ENCODE assay signal across 11 mouse cellular contexts in the genomic region with DNA sequence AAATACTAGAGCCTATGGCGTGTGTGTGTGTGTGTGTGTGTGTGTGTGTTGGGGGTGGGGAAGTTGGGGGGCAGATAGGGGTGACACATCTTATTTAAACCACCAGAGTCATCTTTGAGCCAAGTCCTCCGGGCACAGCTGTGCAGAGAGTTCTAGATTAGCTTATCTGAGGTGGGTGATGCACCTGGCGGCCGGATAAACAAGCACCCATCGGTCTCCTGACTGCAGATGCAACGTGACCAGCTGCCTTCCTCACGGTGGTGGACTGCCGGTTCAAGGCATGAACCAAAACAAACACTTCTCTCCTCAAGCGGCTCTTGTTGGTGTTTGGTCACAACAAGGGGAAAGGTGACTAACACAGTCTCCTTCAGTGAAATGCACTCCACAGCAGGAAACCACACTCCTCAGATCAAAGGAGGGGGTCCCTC. TPM values are rescaled to one million over a fixed set of nuclear protein-coding genes. Genes with fewer than 3 reads are reported as not detected.
DNase-seq lines count a peak whose midpoint lies in the region; ATAC-seq lines count a peak whose summit lies in the region.
"Had no signal": no experiment of that assay in that cellular context is flagged by ENCODE, and none has a peak within 500 bp of the region (broad histone marks: within the 10 kb centered on the region; RNA-seq: fewer than 3 reads in every experiment).

No protein-coding gene starts in this region.

- peak; percentile 57 for ATAC-seq in megakaryocyte-erythroid progenitor cell, adult 5-6 weeks (replicated peaks; ENCODE audit: low FRiP score, low TSS enrichment, poor library complexity, severe bottlenecking)

- 68% methylated on average over 9 of the region's 9 CpGs for WGBS in midbrain, embryonic 10.5 days

- H3K4me1 ChIP-seq in midbrain, embryonic 10.5 days = peaks cover 7% of the 10 kb centered on the region

- H3K36me3 ChIP-seq in midbrain, embryonic 10.5 days = no peaks in the 10 kb centered on the region
- H3K36me3 ChIP-seq: limb, embryonic 10.5 days had no signal

- DNase-seq in kidney, adult 11 months = peak; percentile 65
- DNase-seq in kidney, postnatal 14 days = no peak
- DNase-seq in kidney, postnatal 4 days = peak; percentile 29 to 47
- DNase-seq in thymus, postnatal 4 days = peak; percentile 76
- no peak for DNase-seq in urinary bladder, adult 18-20 months (ENCODE audit: low spot score in 2 of 2)
- no peak for DNase-seq in midbrain, embryonic 10.5 days (ENCODE audit: low spot score)
- DNase-seq in ovary, adult 18-20 months (ENCODE audit: low spot score) = no peak
- DNase-seq: cerebellum, postnatal 10 days had no signal

- no peak overlapping the region for H3K4me3 ChIP-seq in midbrain, embryonic 10.5 days
- H3K4me3 ChIP-seq: limb, embryonic 10.5 days had no signal

- H3K27me3 ChIP-seq in midbrain, embryonic 10.5 days (ENCODE audit: low read depth, poor library complexity, severe bottlenecking) = no peaks in the 10 kb centered on the region
- H3K27me3 ChIP-seq: CH12.LX had no signal

- no peak overlapping the region for H3K27ac ChIP-seq in midbrain, embryonic 10.5 days (replicated peaks)
- H3K27ac ChIP-seq: limb, embryonic 10.5 days had no signal

- no peaks in the 10 kb centered on the region for H3K9me3 ChIP-seq in midbrain, embryonic 10.5 days (replicated peaks)
- H3K9me3 ChIP-seq: limb, embryonic 10.5 days had no signal

RNA-seq across cellular contexts. Expression of a gene that starts 42.8 kb away (rescaled TPM):
- 55.0 and 74.1 TPM in 2 replicates for total RNA-seq in megakaryocyte-erythroid progenitor cell, adult 5-6 weeks (2014; fragmentation: Nextera tagmentation)
- total RNA-seq in megakaryocyte-erythroid progenitor cell, adult 5-6 weeks (2017) = 61.8 and 97.2 TPM in 2 replicates
- polyA plus RNA-seq in midbrain, embryonic 10.5 days (2016; fragmentation: Nextera tagmentation; extraction: Ambion mirVana) = 8.5 and 11.8 TPM in 2 replicates

Comparison
In these comparisons a context has a peak if more than half of its experiments do, and no peak if none do; other contexts are left out.
1. DNase-seq: peak in kidney, adult 11 months (single experiment), kidney, postnatal 4 days (2 of 2) and thymus, postnatal 4 days (single experiment); none in kidney, postnatal 14 days (single experiment), urinary bladder, adult 18-20 months (0 of 2), midbrain, embryonic 10.5 days (single experiment) and ovary, adult 18-20 months (single experiment).